ENCODE assay signal across 24 mouse cellular contexts in genomic region chr7:28305641-28306040, GRCm38 (mm10). TPM values are rescaled to one million over a fixed set of nuclear protein-coding genes. Genes with fewer than 3 reads are reported as not detected.
DNase-seq lines count a peak whose midpoint lies in the region.
"Had no signal": no experiment of that assay in that cellular context is flagged by ENCODE, and none has a peak within 500 bp of the region (broad histone marks: within the 10 kb centered on the region; RNA-seq: fewer than 3 reads in every experiment).

No protein-coding gene starts in this region.

- intact Hi-C loops in heart, postnatal 36 days (cut with DNase I), result loop anchor here (10.0 kb wide), 1 partner anchor 251 kb away; the partner anchor contains the start of gene Psmc4

- DNase-seq in adrenal gland, postnatal 10 days, result peak; percentile 65
- DNase-seq in adrenal gland, postnatal 4 days (ENCODE audit: low spot score in 2 of 2), result no peak
- DNase-seq in heart, adult 11 months, result peak; percentile 90
- DNase-seq in heart, postnatal 36 days, result no peak
- DNase-seq in kidney, adult 9 months, result peak; percentile 70
- no peak for DNase-seq in kidney, postnatal 4 days
- peak; percentile 19 for DNase-seq in kidney, postnatal 14 days
- no peak for DNase-seq in urinary bladder, adult 2 months (ENCODE audit: low spot score)
- DNase-seq: gastrocnemius, adult 2 months; heart, postnatal 4 days; lung, postnatal 4 days; right cerebral cortex, adult 18-20 months; thymus, adult 2 months; thymus, postnatal 4 days had no signal

RNA-seq across cellular contexts. Expression of gene Dll3, which starts 3.6 kb away (rescaled TPM):
- under 1 TPM; 0.33 to 0.36 TPM for total RNA-seq in adrenal gland, postnatal 10 days (2021)
- total RNA-seq in adrenal gland, postnatal 4 days (2021), result 1 to 10 TPM in 1 of 2 experiments, under 1 TPM in 1; 0.62 to 1.6 TPM
- not detected for total RNA-seq in heart, postnatal 36 days (2021)
- not detected in 2 replicates for polyA plus RNA-seq in urinary bladder, adult 2 months (2012; rRNA removed)
- total RNA-seq: gastrocnemius, adult 2 months; gastrocnemius, postnatal 4 days; heart, postnatal 4 days; liver, adult 2 months; megakaryocyte-erythroid progenitor cell, adult 5-6 weeks had no signal
- polyA plus RNA-seq: liver, adult 2 months; liver, embryonic 16.5 days had no signal

RNA-seq across cellular contexts. Expression of gene Timm50, which starts 6.2 kb away (rescaled TPM):
- 100 to 1,000 TPM; 108 to 114 TPM for total RNA-seq in adrenal gland, postnatal 10 days (2021)
- total RNA-seq in adrenal gland, postnatal 4 days (2021), result 10 to 100 TPM; 84.1 to 85.6 TPM
- 10 to 100 TPM; 58.9 to 66.3 TPM for total RNA-seq in heart, postnatal 36 days (2021)
- 33.7 and 41.8 TPM in 2 replicates for polyA plus RNA-seq in urinary bladder, adult 2 months (2012; rRNA removed)

RNA-seq across cellular contexts. Expression of gene Selenov, which starts 14.7 kb away (rescaled TPM):
- total RNA-seq in adrenal gland, postnatal 10 days (2021), result 1 to 10 TPM in 1 of 2 experiments, not detected in 1; 1.2 TPM
- under 1 TPM; 0.87 TPM for total RNA-seq in adrenal gland, postnatal 4 days (2021)
- not detected for total RNA-seq in heart, postnatal 36 days (2021)
- 0.19 TPM in 1 of 2 replicates, not detected in the other for polyA plus RNA-seq in urinary bladder, adult 2 months (2012; rRNA removed)
- total RNA-seq: gastrocnemius, adult 2 months; gastrocnemius, postnatal 4 days; heart, postnatal 4 days; liver, adult 2 months; megakaryocyte-erythroid progenitor cell, adult 5-6 weeks had no signal
- polyA plus RNA-seq: embryonic facial prominence, embryonic 14.5 days; heart, embryonic 15.5 days; intestine, embryonic 15.5 days; limb, embryonic 11.5 days; liver, adult 2 months; liver, embryonic 16.5 days; lung, embryonic 16.5 days; myocyte had no signal

RNA-seq across cellular contexts. Expression of gene Eid2b, which starts 28.1 kb away (rescaled TPM):
- 10 to 100 TPM; 13.4 to 15.7 TPM for total RNA-seq in adrenal gland, postnatal 10 days (2021)
- total RNA-seq in adrenal gland, postnatal 4 days (2021), result 10 to 100 TPM; 22.3 to 23.6 TPM
- 10 to 100 TPM; 12.6 to 13.5 TPM for total RNA-seq in heart, postnatal 36 days (2021)
- 9.4 and 10.1 TPM in 2 replicates for polyA plus RNA-seq in urinary bladder, adult 2 months (2012; rRNA removed)

RNA-seq across cellular contexts. Expression of gene Supt5, which starts 32.9 kb away (rescaled TPM):
- 100 to 1,000 TPM in 1 of 2 experiments, 10 to 100 TPM in 1; 86.6 to 103 TPM for total RNA-seq in adrenal gland, postnatal 10 days (2021)
- 100 to 1,000 TPM; 113 to 123 TPM for total RNA-seq in adrenal gland, postnatal 4 days (2021)
- 10 to 100 TPM; 56.8 to 62.8 TPM for total RNA-seq in heart, postnatal 36 days (2021)
- polyA plus RNA-seq in urinary bladder, adult 2 months (2012; rRNA removed), result 60.7 and 72.5 TPM in 2 replicates

Comparison
In these comparisons a context has a peak if more than half of its experiments do, and no peak if none do; other contexts are left out.
1. DNase-seq: peak in adrenal gland, postnatal 10 days (single experiment), heart, adult 11 months (single experiment), kidney, adult 9 months (single experiment) and kidney, postnatal 14 days (single experiment); none in adrenal gland, postnatal 4 days (0 of 2), heart, postnatal 36 days (0 of 2), kidney, postnatal 4 days (0 of 2) and urinary bladder, adult 2 months (single experiment).